Mouse (Mus musculus) bone marrow, adult 2 months (tissue): ENCODE results near the gene Colgalt1. TPM values are rescaled to one million over a fixed set of nuclear protein-coding genes. Genes with fewer than 3 reads are reported as not detected.
A peak's percentile ranks its signal among the peaks of the same experiment; 100 is the strongest.

Source experiments
- H3K27ac ChIP-seq: fragments of 200-500 bp; 2 replicates; pipeline ENCODE4 v1.5.1; 2012; ENCODE audit warnings: low read depth, mild to moderate bottlenecking, control low read depth, inconsistent platforms, low read length; ENCODE audit not compliant: control insufficient read depth, poor library complexity, insufficient read depth
- H3K4me1 ChIP-seq: fragments of 200-500 bp; 2 replicates; pipeline ENCODE4 v1.6.1; 2011; ENCODE audit warnings: low read length; ENCODE audit not compliant: control insufficient read depth, insufficient read depth
- H3K4me3 ChIP-seq: fragments of 200-500 bp; replicated peaks from 2 replicates; pipeline ENCODE3; 2011; ENCODE audit warnings: mild to moderate bottlenecking, low read depth, low read length, control low read depth; ENCODE audit not compliant: control insufficient read depth
- CTCF ChIP-seq: fragments of 200-500 bp; IDR thresholded peaks from 2 replicates; pipeline ENCODE4 v1.5.1; 2011; ENCODE audit warnings: low read length, control low read depth; ENCODE audit not compliant: control insufficient read depth, insufficient read depth
- POLR2A ChIP-seq: fragments of 200-500 bp; IDR thresholded peaks from 2 replicates; pipeline ENCODE4 v1.6.1; 2011; ENCODE audit warnings: low read depth, mild to moderate bottlenecking, control low read depth, low read length, borderline replicate concordance; ENCODE audit not compliant: control insufficient read depth
- WGBS: fragments of 180-500 bp; shearing (Covaris S2); methylation state at CpG from one replicate; pipeline ENCODE4 v1.1.7; 2018; 5-methylcytosine and 5-hydroxymethylcytosine counted together
- polyA plus RNA-seq: library from polyadenylated mRNA; stranded (reverse); fragments of >200 nt; gene quantifications from 2 replicates; pipeline ENCODE4 v1.2.4, GENCODE M21; 2011; ENCODE audit warnings: low replicate concordance; ENCODE audit not compliant: missing spikeins, insufficient read depth, insufficient read length

Gene Colgalt1
- polyA plus RNA-seq, 1 experiment = 53.0 TPM

DNA sequence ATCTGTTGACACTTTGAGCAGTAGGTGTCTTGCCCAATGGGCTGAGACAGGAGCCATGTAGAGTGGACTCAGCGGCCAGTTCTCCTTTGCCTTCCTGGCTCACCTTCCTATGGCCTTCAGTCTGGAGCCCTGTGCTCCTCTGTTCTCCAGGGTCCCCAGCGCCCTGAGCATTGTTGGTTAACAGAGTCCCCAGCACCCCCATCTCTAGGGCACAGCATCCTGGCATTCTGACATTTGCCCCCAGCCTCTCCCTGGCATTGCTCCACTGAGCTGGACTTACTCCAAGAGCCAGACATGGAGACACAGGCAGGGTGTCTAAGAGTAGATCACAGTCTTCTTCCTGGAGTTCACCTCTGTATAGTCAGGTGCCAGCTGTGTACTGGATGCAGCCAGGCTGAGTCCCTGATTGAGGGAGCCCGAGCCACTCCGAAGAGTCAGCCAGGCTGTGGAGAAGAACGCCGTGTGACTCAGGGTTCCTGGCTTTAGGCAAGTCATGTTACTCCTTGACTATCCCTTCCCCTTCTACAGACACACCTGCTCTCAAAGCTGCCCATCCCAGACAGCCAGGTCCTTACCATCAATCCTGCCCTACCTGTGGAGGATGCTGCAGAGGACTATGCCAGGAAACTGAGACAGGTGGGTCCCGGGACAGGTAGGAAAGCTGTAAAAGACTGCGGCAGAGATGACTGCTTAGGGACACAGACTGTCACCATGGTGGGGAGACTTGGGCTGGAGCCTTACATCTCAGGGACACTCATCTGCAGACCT is 17.1 kb upstream of the Colgalt1 start:
- peak overlapping the region; percentile 99 for H3K27ac ChIP-seq
- TF ChIP-seq POLR2A = no peak
- no peak for TF ChIP-seq CTCF
- 77% methylated on average over 8 of the region's 8 CpGs for WGBS
- peaks cover 16% of the 10 kb centered on the region for H3K4me1 ChIP-seq
- peak overlapping the region; percentile 6 for H3K4me3 ChIP-seq

- TF ChIP-seq CTCF = no peak
- no peak for TF ChIP-seq POLR2A
- H3K27ac ChIP-seq = peak overlapping the region; percentile 39
- 90% methylated on average over 4 of the region's 4 CpGs for WGBS
- H3K4me1 ChIP-seq = peaks cover 16% of the 10 kb centered on the region
- H3K4me3 ChIP-seq = peak overlapping the region; percentile 13
These were observed 16.5 kb upstream of the Colgalt1 start for GRCm38 (mm10) chr8:71594324-71594722.

GRCm38 (mm10) chr8:71595862-71596261 is 14.9 kb upstream of the Colgalt1 start:
- peak overlapping the region; percentile 17 for H3K4me3 ChIP-seq
- peaks cover 12% of the 10 kb centered on the region for H3K4me1 ChIP-seq
- WGBS = 15% methylated on average over 27 of the region's 27 CpGs
- H3K27ac ChIP-seq = peak overlapping the region; percentile 69
- TF ChIP-seq CTCF = peak; percentile 97
- TF ChIP-seq POLR2A = peak; percentile 60; the same call in 1 of the 2 replicates

- peaks cover 10% of the 10 kb centered on the region for H3K4me1 ChIP-seq
- TF ChIP-seq CTCF (no peak), POLR2A (no peak)
- peak overlapping the region; percentile 69 for H3K27ac ChIP-seq
- H3K4me3 ChIP-seq = no peak overlapping the region
- WGBS = 60% methylated on average over 6 of the region's 6 CpGs
These were observed 14.4 kb upstream of the Colgalt1 start for GRCm38 (mm10) chr8:71596384-71596783.

- peak overlapping the region; percentile 26 for H3K4me3 ChIP-seq
- WGBS = 36% methylated on average over 4 of the region's 4 CpGs
- peak overlapping the region; percentile 72 for H3K27ac ChIP-seq
- TF ChIP-seq CTCF (no peak), POLR2A (no peak)
- H3K4me1 ChIP-seq = peaks cover 10% of the 10 kb centered on the region
These were observed 14.0 kb upstream of the Colgalt1 start for GRCm38 (mm10) chr8:71596798-71597197.

- 65% methylated on average over 3 of the region's 3 CpGs for WGBS
- H3K4me3 ChIP-seq = peak within 1 kb of the TSS; percentile 52
- no peak for TF ChIP-seq CTCF
- peak; percentile 56; the same call in 1 of the 2 replicates for TF ChIP-seq POLR2A
- H3K4me1 ChIP-seq = peaks cover 10% of the 10 kb centered on the region
- H3K27ac ChIP-seq = peak within 1 kb of the TSS; percentile 79
These were observed 13.3 kb upstream of the Colgalt1 start, which contains the start of gene Fam129c for GRCm38 (mm10) chr8:71597451-71597850. Gene Fam129c (plus strand): TSS chr8:71597648.

- H3K4me1 ChIP-seq = peaks cover 10% of the 10 kb centered on the region
- peak overlapping the region; percentile 52 for H3K4me3 ChIP-seq
- peak overlapping the region; percentile 79; the same call in 1 of the 2 replicates for H3K27ac ChIP-seq
- TF ChIP-seq POLR2A (no peak), CTCF (no peak)
These were observed 12.4 kb upstream of the Colgalt1 start for GRCm38 (mm10) chr8:71598375-71598774.

GRCm38 (mm10) chr8:71598841-71599240 is 12.0 kb upstream of the Colgalt1 start:
- H3K4me3 ChIP-seq = peak overlapping the region; percentile 19
- TF ChIP-seq CTCF (no peak), POLR2A (no peak)
- H3K27ac ChIP-seq = no peak overlapping the region
- 84% methylated on average over 5 of the region's 5 CpGs for WGBS
- peaks cover 7% of the 10 kb centered on the region for H3K4me1 ChIP-seq
